Mouse (Mus musculus): ENCODE measurements around the gene Hist1h3h.
"Not testable (repeated sequence)": the region's sequence is repeated elsewhere in the genome, so short reads cannot be mapped to it uniquely, and the experiment has no call there.

The Hist1h3h gene

DNA sequence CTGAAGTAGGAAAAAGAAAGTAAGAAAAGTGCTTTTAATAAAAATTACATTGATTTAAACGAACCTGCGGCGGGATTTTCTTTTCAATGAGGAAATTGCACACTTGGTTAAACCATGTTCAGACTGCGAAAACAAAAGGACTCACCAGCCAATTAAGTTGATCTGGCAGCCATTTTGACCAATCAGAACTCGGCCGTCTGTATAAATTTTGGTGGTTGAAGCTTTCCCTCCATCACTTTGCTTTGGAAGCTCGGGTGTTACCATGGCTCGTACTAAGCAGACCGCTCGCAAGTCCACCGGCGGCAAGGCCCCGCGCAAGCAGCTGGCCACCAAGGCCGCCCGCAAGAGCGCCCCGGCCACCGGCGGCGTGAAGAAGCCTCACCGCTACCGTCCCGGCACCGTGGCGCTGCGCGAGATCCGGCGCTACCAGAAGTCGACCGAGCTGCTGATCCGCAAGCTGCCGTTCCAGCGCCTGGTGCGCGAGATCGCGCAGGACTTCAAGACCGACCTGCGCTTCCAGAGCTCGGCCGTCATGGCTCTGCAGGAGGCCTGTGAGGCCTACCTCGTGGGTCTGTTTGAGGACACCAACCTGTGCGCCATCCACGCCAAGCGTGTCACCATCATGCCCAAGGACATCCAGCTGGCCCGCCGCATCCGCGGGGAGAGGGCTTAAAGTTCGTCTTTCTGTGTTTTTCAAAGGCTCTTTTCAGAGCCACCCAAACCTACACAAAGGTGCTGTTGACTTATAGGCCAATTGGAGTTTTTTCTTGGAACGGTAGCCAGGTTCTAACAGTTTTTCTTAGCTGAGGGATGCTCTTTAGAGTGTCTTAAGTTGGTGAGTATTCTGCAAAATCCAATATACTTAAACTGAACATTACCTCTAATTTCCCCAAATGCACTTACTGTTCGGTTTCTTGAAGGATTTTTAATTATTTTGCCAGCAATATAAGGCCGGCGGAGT is at the start of gene Hist1h3h:
Hist1h3h (plus strand) TSS at position 263 of the 961 bp plus-strand sequence.
- DNase-seq, result peak; percentile 90 to 91

DNA sequence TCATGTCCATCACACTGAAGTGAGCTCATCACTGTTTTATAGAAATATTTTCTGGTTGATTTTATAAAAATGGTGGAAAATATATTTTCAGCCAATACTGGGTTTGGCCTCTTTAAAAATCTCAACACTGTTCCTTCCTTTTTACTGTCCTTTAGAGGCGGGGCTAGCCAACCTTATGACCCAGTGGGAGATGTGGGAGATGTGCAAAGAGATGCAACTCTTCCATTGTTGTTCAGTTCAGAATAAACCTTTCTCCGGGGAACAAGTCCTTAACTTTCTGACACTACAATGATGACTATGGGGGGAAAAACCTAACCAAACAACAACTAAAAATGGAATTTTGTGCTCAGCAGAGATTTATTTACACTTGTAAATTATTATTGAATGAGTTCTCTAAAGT is 40.2 kb upstream of the Hist1h3h start, which contains the start of gene Olfr1360:
Olfr1360 (minus strand) TSS at position 101 of the 400 bp plus-strand sequence.
- DNase-seq, result no peak

- DNase-seq, result no peak
Observed at GRCm38 (mm10) chr13:21697811-21698210, 19.6 kb upstream of the Hist1h3h start, which contains the start of gene Olfr1359. TSS of gene Olfr1359 (plus strand) at chr13:21698111.

DNA sequence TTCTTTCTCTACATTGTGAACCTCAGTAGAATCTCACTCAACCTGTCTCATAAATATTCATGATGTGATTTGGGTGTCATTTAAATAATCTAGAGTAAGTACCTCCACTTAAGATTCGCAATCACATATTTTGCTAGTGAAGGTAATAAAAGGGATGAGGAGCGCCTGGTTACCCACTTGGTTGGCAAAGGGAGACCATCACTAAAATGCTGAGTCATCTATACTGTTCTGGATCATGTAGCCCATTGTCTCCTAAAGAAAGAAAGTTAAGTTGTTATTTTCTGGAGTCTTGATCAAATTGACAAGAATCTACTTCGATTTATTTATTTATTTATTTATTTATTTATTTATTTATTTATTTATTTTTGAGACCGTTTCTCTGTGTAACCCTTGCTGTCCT is 10.8 kb upstream of the Hist1h3h start:
- no peak for DNase-seq

GRCm38 (mm10) chr13:21710031-21710711 is 7.3 kb upstream of the Hist1h3h start:
- peak; percentile 96 for DNase-seq

DNA sequence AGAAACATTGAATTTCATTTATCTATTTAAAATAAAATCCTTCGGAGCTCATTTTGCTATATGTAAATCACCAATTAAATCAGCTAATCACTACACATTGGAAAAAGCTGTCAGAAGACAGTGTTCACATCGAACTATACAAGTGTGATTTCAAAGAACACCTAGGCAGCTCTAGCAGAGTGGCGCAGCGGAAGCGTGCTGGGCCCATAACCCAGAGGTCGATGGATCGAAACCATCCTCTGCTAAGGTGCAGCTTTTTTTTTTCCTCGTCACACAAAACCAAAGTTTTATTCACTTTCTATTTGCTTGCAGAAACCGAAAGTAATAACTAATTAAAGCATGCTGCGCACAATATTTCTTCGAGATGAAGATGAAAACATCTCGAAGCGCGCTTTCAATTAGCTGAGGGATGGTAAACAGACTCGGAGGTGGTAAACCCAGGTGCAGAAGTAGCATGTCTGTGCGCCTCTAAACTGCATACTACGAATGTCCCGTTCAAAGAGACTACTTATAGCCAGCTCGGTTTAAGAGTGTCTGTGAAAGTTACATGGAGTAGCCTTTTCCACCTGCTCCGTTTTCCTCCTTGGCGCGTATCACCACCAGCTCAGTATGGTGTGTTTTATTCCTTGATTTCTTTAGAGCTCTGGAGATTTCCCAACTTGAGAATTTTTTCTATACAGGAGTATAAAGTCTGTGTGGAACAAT is 6.5 kb upstream of the Hist1h3h start:
- peak; percentile 85 to 90 for DNase-seq

DNA sequence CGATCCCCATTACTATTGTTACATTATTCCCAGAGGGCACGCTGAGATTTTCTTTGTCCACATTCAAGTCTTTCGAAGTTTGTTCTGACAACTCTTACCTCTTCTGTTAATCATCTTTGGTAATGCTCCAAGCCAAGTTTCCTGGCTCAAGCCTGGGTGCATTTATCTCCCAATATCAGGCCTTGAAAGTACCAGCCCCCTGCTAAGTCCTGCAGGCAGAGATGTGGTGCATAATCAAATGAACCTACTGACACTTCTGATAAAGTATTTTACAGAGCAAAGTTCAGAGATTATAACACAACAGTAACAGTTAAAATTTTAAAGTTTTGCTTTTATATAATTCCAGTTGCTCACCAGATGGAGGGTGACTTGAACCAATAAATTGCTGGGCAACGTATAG is 5.8 kb upstream of the Hist1h3h start:
- no peak for DNase-seq

- peak; percentile 68 to 77 for DNase-seq
Observed at GRCm38 (mm10) chr13:21714725-21715124, 2.7 kb upstream of the Hist1h3h start.

DNA sequence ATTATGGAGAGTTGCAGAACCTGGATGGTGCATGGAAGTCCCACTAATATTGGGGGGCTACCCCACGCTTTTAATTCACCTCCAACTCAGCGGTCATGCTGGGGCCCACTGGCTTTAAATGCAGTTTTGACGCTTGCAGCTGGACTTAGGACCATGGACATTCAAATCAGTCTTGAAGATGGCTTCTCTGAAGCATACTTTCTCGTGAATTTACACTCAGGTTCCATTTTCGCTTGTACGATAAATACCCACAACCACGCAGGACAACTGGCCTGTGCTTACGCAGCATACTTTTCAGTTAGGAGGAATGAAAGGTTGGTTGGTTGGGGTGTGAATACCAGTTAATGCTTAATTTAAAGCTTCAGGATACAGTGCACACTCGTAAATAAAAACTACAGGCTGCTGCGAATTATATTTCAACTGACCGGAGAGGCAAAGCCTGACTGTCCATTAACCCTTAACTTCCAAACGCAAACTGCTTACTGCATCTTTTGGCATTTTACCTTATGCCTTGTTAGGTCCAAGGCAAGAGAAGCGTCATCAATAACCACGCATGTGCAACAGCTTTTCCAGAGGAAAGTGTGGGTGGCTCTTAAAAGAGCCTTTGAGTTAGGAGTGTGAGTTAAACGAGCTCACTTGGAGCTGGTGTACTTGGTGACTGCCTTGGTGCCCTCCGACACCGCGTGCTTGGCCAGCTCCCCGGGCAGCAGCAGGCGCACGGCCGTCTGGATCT is 2.2 kb upstream of the Hist1h3h start:
- peak; percentile 5 to 37 for DNase-seq

DNA sequence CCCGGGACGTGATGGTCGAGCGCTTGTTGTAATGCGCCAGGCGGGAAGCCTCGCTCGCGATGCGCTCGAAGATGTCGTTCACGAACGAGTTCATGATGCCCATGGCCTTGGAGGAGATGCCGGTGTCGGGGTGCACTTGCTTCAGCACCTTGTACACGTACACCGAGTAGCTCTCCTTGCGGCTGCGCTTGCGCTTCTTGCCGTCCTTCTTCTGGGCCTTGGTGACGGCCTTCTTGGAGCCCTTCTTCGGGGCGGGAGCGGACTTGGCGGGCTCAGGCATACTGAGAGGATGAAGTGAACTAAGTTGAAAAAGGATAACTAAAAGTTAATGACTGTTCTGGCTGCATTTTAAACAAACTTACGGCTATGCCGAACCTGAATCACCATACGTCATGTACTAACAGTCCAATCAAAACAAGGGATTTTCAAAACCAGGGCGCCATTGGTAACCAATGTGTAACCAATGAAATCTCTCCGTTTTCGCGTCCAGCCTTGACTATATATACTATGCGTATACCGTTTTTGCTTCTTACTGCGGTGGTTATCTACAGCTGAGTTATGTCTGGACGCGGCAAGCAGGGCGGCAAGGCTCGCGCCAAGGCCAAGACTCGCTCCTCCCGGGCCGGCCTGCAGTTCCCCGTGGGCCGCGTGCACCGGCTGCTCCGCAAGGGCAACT is 1.5 kb upstream of the Hist1h3h start, which contains the start of the genes Hist1h2bl and Hist1h2ai:
Hist1h2bl (minus strand) TSS at position 280 of the 676 bp plus-strand sequence.
Hist1h2ai (plus strand) TSS at position 559 of the 676 bp plus-strand sequence.
- DNase-seq, result peak; percentile 86 to 89

GRCm38 (mm10) chr13:21716540-21717391 is 693 bp upstream of the Hist1h3h start:
- peak; percentile 10 to 39 for DNase-seq

- DNase-seq, result no peak
Observed at GRCm38 (mm10) chr13:21718381-21719080, 1.1 kb downstream of the Hist1h3h start.

DNA sequence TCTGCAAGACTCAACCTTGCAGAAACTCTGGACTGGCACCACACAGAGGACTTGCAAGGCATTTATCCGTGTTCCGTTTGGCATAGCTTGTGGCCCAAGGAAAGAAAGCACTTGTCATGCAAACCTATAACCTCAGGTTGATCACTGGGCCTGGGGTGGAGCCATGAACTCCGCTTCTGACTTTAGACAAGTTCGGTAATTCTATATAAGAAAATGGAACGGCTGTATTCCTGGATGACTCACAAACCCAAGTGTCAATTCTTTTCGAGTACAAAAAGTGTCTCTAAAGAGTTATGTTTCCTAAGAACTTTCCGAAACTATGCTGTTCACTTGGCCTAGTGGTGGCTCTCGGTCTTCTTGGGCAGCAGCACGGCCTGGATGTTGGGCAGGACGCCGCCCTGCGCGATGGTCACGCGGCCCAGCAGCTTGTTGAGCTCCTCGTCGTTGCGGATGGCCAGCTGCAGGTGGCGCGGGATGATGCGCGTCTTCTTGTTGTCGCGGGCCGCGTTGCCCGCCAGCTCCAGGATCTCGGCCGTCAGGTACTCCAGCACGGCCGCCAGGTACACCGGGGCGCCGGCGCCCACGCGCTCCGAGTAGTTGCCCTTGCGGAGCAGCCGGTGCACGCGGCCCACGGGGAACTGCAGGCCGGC is 3.8 kb downstream of the Hist1h3h start:
- DNase-seq, result not testable (repeated sequence)

GRCm38 (mm10) chr13:21721757-21722372 is 4.4 kb downstream of the Hist1h3h start, which contains the start of gene Hist1h2bm:
TSS of gene Hist1h2bm (plus strand) at chr13:21722044.
- peak; percentile 75 for DNase-seq

DNA sequence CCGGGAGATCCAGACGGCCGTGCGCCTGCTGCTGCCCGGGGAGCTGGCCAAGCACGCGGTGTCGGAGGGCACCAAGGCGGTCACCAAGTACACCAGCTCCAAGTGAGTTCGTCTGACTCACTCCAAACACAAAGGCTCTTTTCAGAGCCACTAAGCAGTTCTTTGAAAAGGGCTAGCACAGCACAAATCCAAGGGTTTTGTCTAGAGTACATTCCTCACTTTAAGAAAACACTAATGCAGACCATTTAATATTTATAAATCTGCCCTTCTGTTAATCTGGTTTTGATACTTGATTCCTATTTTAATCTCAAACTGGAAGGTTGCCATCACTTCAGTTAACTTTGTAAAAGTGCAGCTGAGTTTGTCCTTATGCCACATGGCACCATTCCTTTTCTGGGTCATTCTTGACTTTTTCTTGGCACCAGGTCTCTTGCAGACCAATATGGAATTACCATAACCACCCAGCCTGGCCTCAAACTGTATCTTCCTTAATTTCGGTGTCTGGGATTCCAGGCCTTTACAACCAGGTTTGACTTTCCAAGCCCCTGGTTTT is 5.0 kb downstream of the Hist1h3h start:
- peak; percentile 43 to 46 for DNase-seq

DNA sequence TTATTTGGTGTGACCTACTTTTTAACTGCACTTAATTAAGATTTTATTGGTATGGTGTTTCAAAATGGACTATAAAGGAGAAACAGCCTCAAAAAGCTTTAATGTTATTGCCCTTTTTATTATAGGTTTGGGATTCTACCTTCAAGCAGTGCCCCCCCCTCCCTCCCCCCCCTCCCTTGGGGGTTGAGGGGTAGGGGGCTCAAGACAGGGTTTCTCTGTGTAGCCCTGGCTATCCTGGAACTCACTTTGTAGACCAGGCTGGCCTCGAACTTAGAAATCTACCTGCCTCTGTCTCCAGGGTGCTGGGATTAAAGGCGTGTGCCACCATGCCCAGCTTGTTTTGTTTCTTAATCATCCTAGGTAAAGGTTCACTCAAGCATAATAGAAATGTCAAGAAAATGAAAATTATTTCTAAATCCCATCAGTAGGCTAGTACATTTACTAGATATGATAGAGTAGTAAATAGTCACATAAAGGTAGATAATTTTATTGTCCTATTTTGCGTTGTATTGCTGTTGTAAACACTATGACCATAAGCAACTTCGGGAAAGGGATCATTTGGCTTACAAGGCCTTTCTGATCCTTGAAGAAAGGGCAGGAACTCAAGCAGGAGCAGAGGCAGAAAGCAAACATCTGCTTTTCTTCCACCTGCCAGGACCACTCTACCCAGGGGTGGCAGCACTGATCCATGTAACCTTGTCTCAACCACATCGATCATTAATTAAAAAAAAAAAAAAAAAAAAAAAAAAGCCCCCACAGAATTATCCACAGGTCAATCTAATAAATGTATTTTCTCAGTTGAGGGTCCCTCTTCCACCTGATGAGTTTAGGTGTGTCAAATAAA is 5.8 kb downstream of the Hist1h3h start:
- peak in 1 of 2 experiments; percentile 12 for DNase-seq

DNA sequence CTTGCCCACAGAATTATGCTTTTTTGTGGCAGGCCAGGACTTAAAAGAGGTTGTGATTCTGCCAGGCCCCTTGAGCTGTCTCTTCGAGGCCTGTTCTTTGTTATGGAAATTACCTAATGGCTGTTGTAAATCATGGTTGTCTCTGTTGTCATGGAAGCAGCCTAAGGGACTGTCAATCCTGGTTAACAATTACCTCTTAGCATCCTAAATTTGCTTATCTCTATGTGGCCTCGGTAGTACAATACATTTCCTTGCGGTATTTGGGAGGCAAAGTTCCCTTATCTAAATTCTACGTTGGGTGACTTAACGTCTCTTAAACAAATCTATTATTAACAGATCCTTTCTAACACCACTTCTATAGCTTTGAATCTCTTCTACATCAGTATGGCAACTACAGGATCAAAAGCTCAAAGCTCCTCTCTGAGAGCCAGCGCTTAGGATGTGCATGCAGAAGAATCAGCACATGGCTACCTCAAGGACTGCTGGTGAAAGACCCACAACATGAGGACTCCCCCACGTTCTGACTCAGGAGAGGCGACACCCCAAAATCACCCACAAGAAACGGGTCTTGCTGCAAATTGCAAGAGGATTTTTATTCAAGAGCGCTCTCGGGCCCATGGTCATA is 10.6 kb downstream of the Hist1h3h start:
- no peak for DNase-seq
